Mouse (Mus musculus) spleen, postnatal 10 days (tissue): ENCODE data around the gene Lgmn.

Experiments used
- DNase-seq, 2 experiments: peaks; one replicate each; pipeline ENCODE4 v3.0.0; 2021 to 2022; ENCODE audit warnings: low spot score in 2 of 2

Gene Lgmn

GRCm38 (mm10) chr12:102439632-102440023 lies at the start of gene Lgmn:
Lgmn (minus strand) TSS chr12:102439813.
- DNase-seq: peak; percentile 89 to 96

- peak in 1 of 2 experiments; percentile 23 for DNase-seq
These were observed 45.3 kb upstream of the Lgmn start for GRCm38 (mm10) chr12:102484946-102485345.

GRCm38 (mm10) chr12:102480481-102480880 lies 40.9 kb upstream of the Lgmn start:
- DNase-seq: no peak

GRCm38 (mm10) chr12:102474411-102474810 lies 34.8 kb upstream of the Lgmn start:
- DNase-seq: no peak

GRCm38 (mm10) chr12:102468894-102469764 lies 29.5 kb upstream of the Lgmn start, which contains the start of gene Golga5:
Golga5 (plus strand) TSS chr12:102469135.
- peak; percentile 92 to 98 for DNase-seq

GRCm38 (mm10) chr12:102468136-102468535 lies 28.5 kb upstream of the Lgmn start:
- DNase-seq: no peak

- DNase-seq: no peak
These were observed 25.0 kb upstream of the Lgmn start for GRCm38 (mm10) chr12:102464650-102465049.

GRCm38 (mm10) chr12:102461177-102461576 lies 21.6 kb upstream of the Lgmn start:
- DNase-seq: no peak

GRCm38 (mm10) chr12:102460014-102460413 lies 20.4 kb upstream of the Lgmn start:
- no peak for DNase-seq

GRCm38 (mm10) chr12:102456467-102457193 lies 17.0 kb upstream of the Lgmn start:
- DNase-seq: no peak

- DNase-seq: peak in 1 of 2 experiments; percentile 43
These were observed 14.0 kb upstream of the Lgmn start for GRCm38 (mm10) chr12:102453581-102453980.

- no peak for DNase-seq
These were observed 11.7 kb upstream of the Lgmn start for GRCm38 (mm10) chr12:102451126-102451851.

- DNase-seq: no peak
These were observed 10.8 kb upstream of the Lgmn start for GRCm38 (mm10) chr12:102450437-102450836.

GRCm38 (mm10) chr12:102445436-102445835 lies 5.8 kb upstream of the Lgmn start:
- DNase-seq: no peak

- DNase-seq: no peak
These were observed 4.1 kb upstream of the Lgmn start for GRCm38 (mm10) chr12:102443676-102444075.

GRCm38 (mm10) chr12:102442639-102443038 lies 3.0 kb upstream of the Lgmn start:
- no peak for DNase-seq

GRCm38 (mm10) chr12:102441141-102441540 lies 1.5 kb upstream of the Lgmn start:
- DNase-seq: no peak

GRCm38 (mm10) chr12:102440551-102440950 lies 938 bp upstream of the Lgmn start:
- DNase-seq: no peak

- no peak for DNase-seq
These were observed 506 bp downstream of the Lgmn start for GRCm38 (mm10) chr12:102438983-102439631.

- DNase-seq: no peak
These were observed 1.7 kb downstream of the Lgmn start for GRCm38 (mm10) chr12:102437952-102438351.

- DNase-seq: no peak
These were observed 2.6 kb downstream of the Lgmn start for GRCm38 (mm10) chr12:102436939-102437526.
